Mouse (Mus musculus): ENCODE data around the gene Jph4.

The Jph4 gene

DNA sequence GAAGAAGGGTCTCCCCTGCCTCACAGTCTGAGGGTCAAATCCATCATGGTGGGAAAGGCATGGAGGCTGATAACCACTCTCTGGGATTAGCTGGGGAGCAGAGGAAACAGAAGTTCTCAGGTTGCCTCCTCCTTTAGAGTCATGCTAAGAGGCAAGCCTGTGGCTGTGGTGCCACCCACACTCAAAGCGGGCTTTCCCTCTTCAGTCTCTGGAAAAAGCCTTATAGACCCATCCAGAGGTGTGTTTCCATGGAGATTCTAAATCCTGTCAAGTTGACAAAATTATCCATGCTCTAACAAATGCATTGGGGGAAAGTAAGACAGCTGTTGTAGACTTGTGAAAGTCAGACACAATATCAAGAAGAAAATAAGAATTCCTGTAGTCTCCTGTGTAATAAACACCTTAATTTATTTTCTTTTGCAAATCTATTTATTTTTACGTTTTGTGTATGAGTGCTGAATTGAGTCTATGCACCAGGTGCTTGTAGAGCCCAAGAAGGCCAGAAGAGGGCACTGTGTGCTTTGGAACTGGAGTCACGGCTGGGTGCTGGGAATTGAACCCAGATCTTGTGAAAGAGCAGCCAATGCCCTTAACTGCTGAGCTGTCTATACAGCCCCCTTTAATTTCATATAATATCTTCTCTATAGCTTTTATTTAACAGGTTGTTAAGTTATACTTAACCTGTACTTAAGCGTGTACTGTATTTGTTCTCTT is 2.8 kb upstream of the Jph4 start:
- DNase-seq (ENCODE audit: extremely low spot score, low read depth, low spot score): no peak

GRCm38 (mm10) chr14:55118852-55119251 is 2.1 kb upstream of the Jph4 start:
- DNase-seq (ENCODE audit: extremely low spot score, low read depth, low spot score): no peak

- DNase-seq (ENCODE audit: extremely low spot score, low read depth, low spot score): no peak
Observed at GRCm38 (mm10) chr14:55115846-55116245, 889 bp downstream of the Jph4 start.

DNA sequence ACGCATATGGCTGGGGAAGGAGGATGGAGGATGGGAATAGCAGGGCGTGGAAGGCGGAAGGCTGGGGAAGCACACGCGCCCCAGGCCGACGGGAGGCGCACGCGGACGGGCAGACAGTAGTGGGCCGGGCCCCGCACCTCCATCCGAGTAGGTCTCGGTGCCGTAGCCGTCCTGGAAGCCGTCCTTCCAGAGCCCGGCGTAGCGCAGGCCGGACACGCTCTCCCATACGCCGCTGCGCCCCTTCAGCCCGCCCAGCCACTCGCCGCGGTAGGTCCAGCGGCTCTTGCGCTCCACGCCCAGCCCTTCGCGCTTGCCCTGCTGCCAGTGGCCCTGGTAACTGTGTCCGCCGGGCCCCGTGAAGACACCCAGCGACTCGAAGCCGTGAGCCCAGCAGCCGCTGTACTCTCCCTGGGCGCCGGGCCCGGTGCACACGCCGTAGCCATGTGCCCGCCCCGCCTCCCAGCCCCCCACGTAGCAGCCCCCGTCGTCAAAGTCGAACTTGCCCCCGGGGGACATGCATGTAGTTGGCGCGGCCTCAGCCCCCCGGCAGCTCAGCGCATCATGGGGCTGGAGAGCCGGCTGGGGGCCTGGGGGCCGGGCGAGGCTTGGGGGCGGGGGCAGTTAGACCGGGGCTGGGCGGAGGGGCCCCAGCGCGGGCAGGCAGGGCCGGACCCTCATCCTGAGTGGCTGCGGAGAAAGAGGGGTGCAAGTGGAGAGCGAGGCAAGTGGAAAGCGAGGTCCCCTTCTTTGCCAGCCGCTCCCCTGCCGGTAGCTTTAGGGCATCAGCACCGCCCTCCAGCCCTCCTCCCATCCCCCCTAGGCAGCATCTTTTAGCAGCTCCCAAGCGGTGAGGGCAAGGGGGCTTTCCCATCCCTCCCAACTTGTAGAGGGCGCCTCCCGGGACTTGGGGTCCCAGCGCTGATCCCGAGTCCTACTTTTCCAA is 1.7 kb downstream of the Jph4 start:
- DNase-seq (ENCODE audit: extremely low spot score, low read depth, low spot score): no peak

DNA sequence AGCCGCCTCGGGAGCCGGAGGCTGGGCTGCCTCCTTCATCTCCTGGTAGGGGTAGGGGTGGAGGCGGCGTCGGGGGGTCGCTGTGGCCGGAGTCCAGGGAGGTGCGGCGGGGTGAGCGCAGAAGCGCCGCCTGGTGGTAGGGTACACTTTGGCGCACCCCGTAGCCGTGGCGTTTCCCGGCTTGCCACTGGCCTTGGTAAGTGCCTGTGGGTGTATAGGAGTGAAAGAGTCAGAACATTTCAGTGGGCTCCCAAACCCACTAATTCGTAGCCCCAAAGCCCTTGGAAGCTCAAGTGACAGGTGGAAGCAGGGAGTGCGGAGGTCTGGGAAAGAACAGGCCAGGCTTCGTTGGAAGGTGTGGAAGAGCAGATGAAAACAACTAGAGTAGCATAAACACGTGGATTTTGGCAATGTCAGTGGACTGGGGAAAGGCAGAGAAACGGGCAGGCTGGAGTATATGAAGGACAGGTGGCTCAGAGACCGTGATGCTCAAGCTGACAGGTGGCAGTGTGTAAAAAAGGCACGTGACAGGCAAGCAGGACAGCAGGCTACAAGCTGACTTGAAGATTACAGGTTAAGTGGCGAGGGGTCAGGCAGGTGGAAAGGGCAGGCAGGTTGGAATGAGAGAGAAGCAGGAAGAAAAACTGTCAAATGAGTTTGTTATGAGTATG is 2.6 kb downstream of the Jph4 start:
- DNase-seq (ENCODE audit: extremely low spot score, low read depth, low spot score): no peak

DNA sequence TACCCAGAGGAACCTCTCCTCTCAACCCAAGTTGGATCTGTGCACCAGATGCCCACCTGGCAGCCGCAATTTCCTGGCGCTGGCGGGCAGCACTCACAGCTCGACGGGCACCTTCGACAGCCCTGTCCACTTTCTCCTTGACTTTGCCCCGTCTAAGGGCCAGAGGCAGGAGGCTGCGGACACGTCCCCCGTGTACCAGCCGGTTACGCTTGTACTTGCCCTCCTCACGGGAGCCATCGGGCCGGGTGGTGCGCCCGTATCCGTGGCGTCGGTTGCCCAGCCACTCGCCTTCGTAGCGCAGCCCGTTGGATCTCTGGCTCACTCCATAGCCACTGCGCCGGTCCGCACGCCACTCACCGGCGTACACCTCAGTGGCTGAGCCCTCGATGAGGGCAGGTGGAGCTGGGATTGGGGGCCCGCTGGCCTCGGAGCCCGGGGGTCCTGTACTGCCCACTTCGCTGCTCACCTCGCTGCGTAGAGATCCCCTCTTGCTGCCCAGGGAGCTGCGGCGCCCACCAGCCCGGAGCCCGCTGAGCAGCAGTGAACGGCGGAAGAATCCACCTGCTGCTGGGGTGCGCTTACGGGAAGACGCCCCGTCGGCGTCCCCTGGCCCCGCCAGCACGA is 3.3 kb downstream of the Jph4 start:
- no peak for DNase-seq (ENCODE audit: extremely low spot score, low read depth, low spot score)

GRCm38 (mm10) chr14:55111720-55112119 is 5.0 kb downstream of the Jph4 start:
- no peak for DNase-seq (ENCODE audit: extremely low spot score, low read depth, low spot score)

DNA sequence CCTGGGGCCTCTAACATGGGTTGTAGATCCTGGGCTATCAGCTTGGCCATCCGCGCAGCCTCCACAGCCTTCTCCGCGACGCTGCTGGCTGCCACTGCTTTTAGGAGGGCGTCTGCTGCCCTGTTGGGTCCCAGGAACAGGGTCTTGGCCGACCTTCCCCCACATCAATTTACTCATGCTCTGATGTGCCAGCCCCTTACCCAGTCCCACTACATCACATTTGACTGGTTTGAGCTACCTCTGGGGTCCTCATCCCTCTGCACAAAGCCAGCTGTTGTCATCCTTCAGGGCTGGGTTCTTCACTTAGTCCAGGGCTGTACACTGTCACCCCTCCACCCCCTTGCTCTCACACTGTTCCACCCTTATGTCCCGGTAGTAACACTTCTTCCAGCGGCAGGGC is 6.7 kb downstream of the Jph4 start:
- no peak for DNase-seq (ENCODE audit: extremely low spot score, low read depth, low spot score)

DNA sequence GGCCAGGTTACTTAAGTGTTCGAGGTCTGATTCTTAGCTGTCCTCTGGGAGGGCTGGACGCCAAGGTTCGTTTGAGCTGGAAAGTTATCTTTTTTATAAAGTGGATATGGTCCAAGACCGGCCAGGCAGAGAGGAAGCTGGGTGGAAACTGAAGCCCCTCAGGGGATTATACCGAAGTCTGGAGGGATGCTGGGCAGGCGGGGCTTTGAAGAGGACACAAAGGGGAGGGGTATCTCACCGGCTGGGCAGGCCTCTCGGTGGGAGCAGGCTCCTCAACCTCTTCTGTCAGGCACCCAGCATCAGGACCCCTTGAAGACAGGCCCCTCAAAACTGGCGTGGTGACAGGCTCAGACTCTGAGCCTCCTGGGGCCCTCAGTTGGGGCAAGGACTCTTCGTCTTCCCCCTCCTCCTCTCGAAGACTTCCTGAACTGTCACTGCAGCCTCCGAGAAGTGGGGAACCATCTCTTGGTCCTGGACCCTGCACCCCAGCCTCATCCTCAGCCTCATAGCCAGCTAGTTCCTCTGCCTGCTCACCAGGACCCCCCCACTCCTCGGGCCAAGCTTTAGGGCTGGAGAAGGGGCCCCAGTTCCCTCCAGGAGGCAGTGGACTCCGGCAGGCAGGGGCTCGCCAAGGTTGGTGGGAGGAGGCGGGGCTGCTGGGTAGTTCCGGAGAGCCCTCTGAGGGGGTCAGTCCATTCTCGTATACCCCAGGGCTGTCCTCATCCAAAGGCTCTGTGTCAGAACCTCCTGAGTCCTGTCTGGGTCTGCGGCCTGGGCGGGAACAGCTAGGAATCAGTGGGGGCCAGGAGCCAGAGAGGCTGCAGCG is 7.5 kb downstream of the Jph4 start:
- no peak for DNase-seq (ENCODE audit: extremely low spot score, low read depth, low spot score)

DNA sequence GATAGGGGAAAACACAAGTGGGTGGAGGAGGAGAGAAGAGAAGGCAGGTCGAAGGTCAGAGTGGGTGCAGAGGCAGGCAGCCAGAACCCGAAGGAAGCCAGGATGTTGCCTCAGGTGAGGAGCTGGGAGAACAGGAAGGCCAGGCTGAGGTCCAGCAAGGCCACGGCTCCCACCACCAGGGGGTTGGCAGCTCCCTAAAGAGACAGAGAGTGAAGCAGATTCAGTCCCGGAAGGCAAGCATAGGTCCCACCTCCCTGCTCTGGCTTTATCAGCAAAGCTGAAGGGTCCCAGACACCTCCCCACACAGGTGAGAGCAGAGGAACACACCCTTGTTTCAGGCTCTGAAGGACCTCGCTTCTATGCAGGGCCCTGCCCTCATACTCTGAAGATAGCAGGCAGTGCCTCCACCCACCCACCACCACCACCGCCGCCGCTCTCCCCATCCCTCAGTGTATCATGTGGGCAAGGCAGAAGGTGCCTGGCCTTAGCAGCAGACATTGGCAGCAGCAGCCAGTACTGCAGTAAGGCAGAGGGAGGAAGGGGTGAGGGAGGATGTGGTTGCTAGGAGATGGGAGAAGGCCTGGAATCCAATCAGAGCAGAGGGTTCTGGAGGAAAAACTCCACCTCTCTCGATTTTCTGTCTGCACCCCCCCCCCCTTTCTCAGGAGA is 8.4 kb downstream of the Jph4 start:
- no peak for DNase-seq (ENCODE audit: extremely low spot score, low read depth, low spot score)

DNA sequence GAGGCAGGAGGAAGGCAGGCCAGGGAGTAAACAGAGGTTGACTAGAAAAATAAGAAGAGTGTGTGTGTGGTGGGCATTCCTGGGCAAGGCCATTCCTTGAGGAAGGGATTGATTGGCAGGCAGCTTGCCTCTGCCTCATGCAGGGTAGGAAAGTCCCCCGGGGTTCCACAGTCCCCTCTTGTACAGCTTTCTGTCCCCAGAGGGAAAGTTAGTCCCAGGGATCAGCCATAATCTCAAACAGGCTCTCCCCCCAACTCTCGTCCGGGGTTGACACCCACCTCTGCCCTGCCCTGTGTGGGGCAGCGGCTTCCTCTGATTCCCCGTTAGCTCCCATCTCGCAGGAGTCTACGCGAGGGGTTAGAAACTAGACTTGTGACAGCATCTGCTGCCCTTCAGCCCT is 9.7 kb downstream of the Jph4 start:
- DNase-seq (ENCODE audit: extremely low spot score, low read depth, low spot score): no peak

- no peak for DNase-seq (ENCODE audit: extremely low spot score, low read depth, low spot score)
Observed at GRCm38 (mm10) chr14:55105836-55106809, 10.6 kb downstream of the Jph4 start, which contains the start of gene Ap1g2. Gene Ap1g2, minus strand, starts transcription at chr14:55106593.

GRCm38 (mm10) chr14:55105386-55105785 is 11.3 kb downstream of the Jph4 start:
- no peak for DNase-seq (ENCODE audit: extremely low spot score, low read depth, low spot score)

- no peak for DNase-seq (ENCODE audit: extremely low spot score, low read depth, low spot score)
Observed at GRCm38 (mm10) chr14:55104365-55104764, 12.4 kb downstream of the Jph4 start.

- DNase-seq (ENCODE audit: extremely low spot score, low read depth, low spot score): no peak
Observed at GRCm38 (mm10) chr14:55102253-55102785, 14.4 kb downstream of the Jph4 start.

DNA sequence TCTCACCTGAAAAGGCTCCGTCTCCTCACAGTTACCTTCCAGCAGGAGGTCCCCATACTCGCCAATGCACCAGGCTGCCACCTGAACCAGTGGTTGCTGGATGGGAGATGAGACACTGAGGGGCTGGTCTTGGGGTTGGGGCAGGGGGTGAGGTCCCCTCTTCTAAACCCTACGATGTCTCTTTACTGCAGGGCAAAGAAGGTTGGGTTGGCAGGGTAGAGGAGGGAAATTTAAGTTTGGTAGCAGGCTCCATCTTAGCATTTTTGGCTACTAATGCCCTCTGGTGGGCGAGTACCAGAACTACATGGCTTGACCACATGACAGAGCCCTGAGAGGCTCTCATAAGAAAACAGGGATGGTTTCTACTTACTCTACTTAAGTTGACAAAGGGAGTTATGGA is 15.1 kb downstream of the Jph4 start:
- no peak for DNase-seq (ENCODE audit: extremely low spot score, low read depth, low spot score)

GRCm38 (mm10) chr14:55098067-55098466 is 18.7 kb downstream of the Jph4 start:
- DNase-seq (ENCODE audit: extremely low spot score, low read depth, low spot score): no peak

DNA sequence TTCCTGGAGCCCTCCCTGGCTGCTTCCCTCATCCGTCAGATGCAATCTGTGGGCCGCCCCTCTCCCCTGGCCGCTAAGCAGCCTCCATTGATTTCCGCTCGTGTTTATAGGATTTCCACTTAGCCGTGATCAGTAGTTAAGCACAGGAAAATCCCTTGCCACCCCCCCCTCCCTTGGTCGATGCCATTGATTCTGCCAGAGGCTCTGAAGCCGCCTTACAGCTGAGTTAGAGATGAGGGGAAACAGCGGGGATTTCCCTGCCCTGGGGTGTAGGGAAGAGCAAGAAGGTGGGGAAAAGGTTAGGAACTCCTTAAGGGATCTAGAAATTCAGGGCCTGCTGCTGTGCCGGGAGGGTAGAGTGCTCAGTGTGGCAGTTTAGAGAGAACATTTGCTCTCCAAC is 19.1 kb downstream of the Jph4 start:
- DNase-seq (ENCODE audit: extremely low spot score, low read depth, low spot score): no peak
